Mouse (Mus musculus): Measurements from ENCODE around the gene 1700123L14Rik. TPM values are rescaled to one million over a fixed set of nuclear protein-coding genes. Genes with fewer than 3 reads are reported as not detected.
"Not testable (repeated sequence)": the region's sequence is repeated elsewhere in the genome, so short reads cannot be mapped to it uniquely, and the experiment has no call there.

Gene 1700123L14Rik
- polyA plus RNA-seq (2014; fragmentation: Nextera tagmentation; extraction: Ambion mirVana), result 0.49 and 0.60 TPM in 2 replicates

DNA sequence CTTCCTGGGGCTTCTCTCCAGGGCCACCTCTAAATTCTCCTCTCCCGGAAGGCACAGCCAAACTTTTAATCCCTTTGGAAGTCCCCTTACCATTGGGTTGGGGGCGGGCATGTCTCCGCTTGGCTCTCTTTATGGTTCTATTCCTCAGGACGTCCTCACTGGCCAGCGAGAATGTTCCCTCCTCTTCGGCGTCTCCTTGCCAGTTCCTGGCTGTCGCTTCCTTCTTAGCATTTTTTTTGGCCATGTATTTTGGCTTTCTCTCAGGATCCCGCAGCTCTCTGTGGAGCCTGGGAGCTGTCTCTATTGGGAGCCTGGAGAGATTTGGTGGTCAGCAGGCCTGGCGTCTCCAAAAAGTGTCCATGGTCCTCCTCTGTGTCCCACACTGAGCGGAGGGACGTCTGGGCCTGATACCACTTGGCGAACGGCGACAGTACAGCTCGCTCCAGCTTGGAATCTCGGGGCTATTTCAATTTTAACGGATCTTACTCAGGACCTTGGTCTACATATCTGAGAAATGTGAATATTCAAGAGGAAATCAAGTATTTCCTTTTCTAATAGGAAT lies at the start of gene 1700123L14Rik:
Gene 1700123L14Rik, minus strand, starts transcription at position 426 of the 562 bp plus-strand sequence.
- no peak within 1 kb of the TSS for H3K4me3 ChIP-seq (ENCODE audit: low read depth, low read length)
- H3K27me3 ChIP-seq (ENCODE audit: control insufficient read depth, insufficient read depth, low read length), result no peaks in the 10 kb centered on the region
- H3K36me3 ChIP-seq (ENCODE audit: control insufficient read depth, insufficient read depth, low read length), result no peaks in the 10 kb centered on the region
- 90% methylated on average over 18 of the region's 18 CpGs for WGBS
- no peak within 1 kb of the TSS for H3K9ac ChIP-seq (replicated peaks; ENCODE audit: low read depth, low read length)
- no peak within 1 kb of the TSS for H3K4me2 ChIP-seq (ENCODE audit: low read depth, low read length)
- no peaks in the 10 kb centered on the region for H3K4me1 ChIP-seq (ENCODE audit: control insufficient read depth, insufficient read depth, low read length)
- no peak within 1 kb of the TSS for H3K27ac ChIP-seq (ENCODE audit: low read depth, low read length)
- H3K9me3 ChIP-seq (ENCODE audit: control insufficient read depth, low read length), result no peaks in the 10 kb centered on the region
- ATAC-seq (ENCODE audit: low read depth), result no peak

GRCm38 (mm10) chr6:96205395-96205794 lies 39.4 kb upstream of the 1700123L14Rik start:
- Histone ChIP-seq H3K27ac (ENCODE audit: low read depth, low read length) (no peak overlapping the region), H3K27me3 (ENCODE audit: control insufficient read depth, insufficient read depth, low read length) (no peaks in the 10 kb centered on the region), H3K9me3 (ENCODE audit: control insufficient read depth, low read length) (no peaks in the 10 kb centered on the region), H3K4me2 (ENCODE audit: low read depth, low read length) (no peak overlapping the region), H3K36me3 (ENCODE audit: control insufficient read depth, insufficient read depth, low read length) (no peaks in the 10 kb centered on the region), H3K9ac (replicated peaks; ENCODE audit: low read depth, low read length) (no peak overlapping the region), H3K4me1 (ENCODE audit: control insufficient read depth, insufficient read depth, low read length) (no peaks in the 10 kb centered on the region), H3K4me3 (ENCODE audit: low read depth, low read length) (no peak overlapping the region)
- ATAC-seq (ENCODE audit: low read depth), result no peak
- 98% methylated on average over 2 of the region's 2 CpGs for WGBS

- not testable (repeated sequence) for H3K27ac ChIP-seq (ENCODE audit: low read depth, low read length)
Measured at GRCm38 (mm10) chr6:96198991-96199390, 32.9 kb upstream of the 1700123L14Rik start.

DNA sequence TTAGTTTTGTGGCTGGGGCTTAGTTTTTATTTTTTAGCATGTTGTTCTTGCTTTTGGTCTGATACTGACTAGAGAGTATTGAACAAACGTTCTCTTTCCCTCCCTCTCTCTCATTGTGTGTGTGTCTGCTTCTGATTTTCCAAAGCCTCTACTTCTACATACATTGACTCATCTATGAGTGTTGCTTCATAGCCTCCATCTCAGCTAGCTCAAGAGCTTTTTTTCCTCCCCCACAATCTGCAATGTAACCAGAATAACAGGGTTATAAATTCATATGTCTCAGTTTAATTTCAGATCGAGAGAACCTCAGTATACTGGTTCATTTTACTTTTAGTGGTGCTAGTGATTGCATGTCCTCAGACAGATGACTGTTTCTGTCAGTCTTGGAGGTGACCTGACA lies 20.5 kb upstream of the 1700123L14Rik start:
- Histone ChIP-seq H3K27ac (ENCODE audit: low read depth, low read length) (no peak overlapping the region), H3K36me3 (ENCODE audit: control insufficient read depth, insufficient read depth, low read length) (no peaks in the 10 kb centered on the region), H3K9ac (replicated peaks; ENCODE audit: low read depth, low read length) (no peak overlapping the region), H3K4me2 (ENCODE audit: low read depth, low read length) (no peak overlapping the region), H3K4me3 (ENCODE audit: low read depth, low read length) (no peak overlapping the region), H3K9me3 (ENCODE audit: control insufficient read depth, low read length) (no peaks in the 10 kb centered on the region), H3K4me1 (ENCODE audit: control insufficient read depth, insufficient read depth, low read length) (no peaks in the 10 kb centered on the region), H3K27me3 (ENCODE audit: control insufficient read depth, insufficient read depth, low read length) (no peaks in the 10 kb centered on the region)
- 79% methylated on average over 2 of the region's 2 CpGs for WGBS
- no peak for ATAC-seq (ENCODE audit: low read depth)

More at GRCm38 (mm10) chr6:96198991-96199390, 32.9 kb upstream of the 1700123L14Rik start:
- H3K4me3 ChIP-seq (ENCODE audit: low read depth, low read length); H3K4me1 ChIP-seq (ENCODE audit: control insufficient read depth, insufficient read depth, low read length); H3K36me3 ChIP-seq (ENCODE audit: control insufficient read depth, insufficient read depth, low read length); H3K9me3 ChIP-seq (ENCODE audit: control insufficient read depth, low read length); H3K4me2 ChIP-seq (ENCODE audit: low read depth, low read length); ATAC-seq (ENCODE audit: low read depth); H3K9ac ChIP-seq (replicated peaks; ENCODE audit: low read depth, low read length); H3K27me3 ChIP-seq (ENCODE audit: control insufficient read depth, insufficient read depth, low read length): not testable (repeated sequence)
- WGBS, result 89% methylated on average over 2 of the region's 2 CpGs

DNA sequence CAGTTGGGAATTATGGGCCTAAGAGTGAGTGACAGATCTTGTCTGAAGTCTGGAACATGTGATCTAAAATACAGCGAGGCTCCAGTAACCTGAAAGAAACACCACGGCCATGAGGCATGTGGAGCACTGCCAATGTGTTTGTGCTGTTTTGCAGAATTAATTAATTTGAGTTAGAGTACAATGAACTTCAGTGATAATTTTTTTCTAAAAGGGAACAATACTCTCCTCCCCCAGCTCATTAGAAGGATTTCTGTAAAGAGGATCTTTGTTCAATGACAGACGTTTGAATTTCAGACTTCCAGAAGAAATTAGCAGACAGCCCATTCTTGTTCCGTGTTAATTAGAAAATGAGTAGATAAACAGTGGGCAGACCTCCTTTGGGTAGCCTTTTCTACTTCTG lies 17.3 kb upstream of the 1700123L14Rik start:
- Histone ChIP-seq H3K4me3 (ENCODE audit: low read depth, low read length) (no peak overlapping the region), H3K27ac (ENCODE audit: low read depth, low read length) (no peak overlapping the region), H3K27me3 (ENCODE audit: control insufficient read depth, insufficient read depth, low read length) (no peaks in the 10 kb centered on the region), H3K9me3 (ENCODE audit: control insufficient read depth, low read length) (no peaks in the 10 kb centered on the region), H3K4me1 (ENCODE audit: control insufficient read depth, insufficient read depth, low read length) (no peaks in the 10 kb centered on the region), H3K36me3 (ENCODE audit: control insufficient read depth, insufficient read depth, low read length) (no peaks in the 10 kb centered on the region), H3K4me2 (ENCODE audit: low read depth, low read length) (no peak overlapping the region), H3K9ac (replicated peaks; ENCODE audit: low read depth, low read length) (no peak overlapping the region)
- WGBS, result 61% methylated on average over 4 of the region's 4 CpGs
- no peak for ATAC-seq (ENCODE audit: low read depth)

- Histone ChIP-seq H3K9me3 (ENCODE audit: control insufficient read depth, low read length) (no peaks in the 10 kb centered on the region), H3K27me3 (ENCODE audit: control insufficient read depth, insufficient read depth, low read length) (no peaks in the 10 kb centered on the region), H3K4me3 (ENCODE audit: low read depth, low read length) (no peak overlapping the region), H3K4me2 (ENCODE audit: low read depth, low read length) (no peak overlapping the region), H3K27ac (ENCODE audit: low read depth, low read length) (no peak overlapping the region), H3K9ac (replicated peaks; ENCODE audit: low read depth, low read length) (no peak overlapping the region), H3K4me1 (ENCODE audit: control insufficient read depth, insufficient read depth, low read length) (no peaks in the 10 kb centered on the region), H3K36me3 (ENCODE audit: control insufficient read depth, insufficient read depth, low read length) (no peaks in the 10 kb centered on the region)
- ATAC-seq (ENCODE audit: low read depth), result no peak
Measured at GRCm38 (mm10) chr6:96178530-96178929, 12.5 kb upstream of the 1700123L14Rik start.

DNA sequence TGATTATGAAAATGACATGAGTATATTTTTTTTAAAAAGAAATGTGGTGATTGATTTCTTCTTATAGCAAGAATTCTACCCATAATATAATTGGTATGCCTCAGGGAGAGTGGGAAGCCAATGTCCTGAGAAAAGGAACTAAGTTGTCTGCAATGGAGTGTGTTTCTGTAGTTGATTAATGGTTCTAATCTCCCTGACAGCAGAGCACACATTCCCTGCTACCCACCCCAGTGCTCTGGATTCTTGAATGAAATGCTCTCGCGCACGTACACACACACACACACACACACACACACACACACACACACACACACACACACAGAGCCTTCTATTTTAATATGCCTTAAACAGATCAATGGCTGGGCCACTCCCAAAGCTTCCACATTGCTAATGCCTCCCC lies 7.6 kb upstream of the 1700123L14Rik start:
- H3K27ac ChIP-seq (ENCODE audit: low read depth, low read length), result no peak overlapping the region
- H3K36me3 ChIP-seq (ENCODE audit: control insufficient read depth, insufficient read depth, low read length), result no peaks in the 10 kb centered on the region
- H3K4me2 ChIP-seq (ENCODE audit: low read depth, low read length), result no peak overlapping the region
- H3K4me3 ChIP-seq (ENCODE audit: low read depth, low read length), result no peak overlapping the region
- no peaks in the 10 kb centered on the region for H3K9me3 ChIP-seq (ENCODE audit: control insufficient read depth, low read length)
- H3K9ac ChIP-seq (replicated peaks; ENCODE audit: low read depth, low read length), result no peak overlapping the region
- H3K4me1 ChIP-seq (ENCODE audit: control insufficient read depth, insufficient read depth, low read length), result no peaks in the 10 kb centered on the region
- H3K27me3 ChIP-seq (ENCODE audit: control insufficient read depth, insufficient read depth, low read length), result no peaks in the 10 kb centered on the region
- WGBS, result 76% methylated on average over 3 of the region's 3 CpGs
- no peak for ATAC-seq (ENCODE audit: low read depth)

DNA sequence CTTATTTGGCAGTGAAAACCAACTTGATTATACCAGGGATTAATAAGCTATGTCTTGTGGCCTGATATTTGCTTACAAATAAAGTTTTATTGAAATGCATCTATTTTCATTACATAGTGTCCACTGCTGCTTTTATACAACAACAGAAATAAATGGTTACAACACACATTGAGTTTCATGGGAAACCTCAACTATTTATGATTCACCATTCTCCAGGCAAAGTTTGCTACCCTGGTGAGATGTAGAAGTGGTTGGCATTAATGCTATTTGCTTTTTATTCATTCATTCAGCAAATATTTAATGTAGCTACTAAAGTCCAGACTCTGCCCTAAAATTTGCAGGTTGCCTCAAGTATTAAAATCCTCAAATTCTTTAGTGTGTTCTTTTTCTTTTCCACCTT lies 988 bp upstream of the 1700123L14Rik start:
- H3K9ac ChIP-seq (replicated peaks; ENCODE audit: low read depth, low read length), result no peak overlapping the region
- no peak for ATAC-seq (ENCODE audit: low read depth)
- H3K36me3 ChIP-seq (ENCODE audit: control insufficient read depth, insufficient read depth, low read length), result no peaks in the 10 kb centered on the region
- no peaks in the 10 kb centered on the region for H3K27me3 ChIP-seq (ENCODE audit: control insufficient read depth, insufficient read depth, low read length)
- H3K27ac ChIP-seq (ENCODE audit: low read depth, low read length), result no peak overlapping the region
- H3K4me2 ChIP-seq (ENCODE audit: low read depth, low read length), result no peak overlapping the region
- no peaks in the 10 kb centered on the region for H3K9me3 ChIP-seq (ENCODE audit: control insufficient read depth, low read length)
- no peak overlapping the region for H3K4me3 ChIP-seq (ENCODE audit: low read depth, low read length)
- H3K4me1 ChIP-seq (ENCODE audit: control insufficient read depth, insufficient read depth, low read length), result no peaks in the 10 kb centered on the region

GRCm38 (mm10) chr6:96165403-96165802 lies 640 bp downstream of the 1700123L14Rik start:
- ATAC-seq (ENCODE audit: low read depth), result no peak
- no peaks in the 10 kb centered on the region for H3K27me3 ChIP-seq (ENCODE audit: control insufficient read depth, insufficient read depth, low read length)
- no peak overlapping the region for H3K4me3 ChIP-seq (ENCODE audit: low read depth, low read length)
- no peak overlapping the region for H3K4me2 ChIP-seq (ENCODE audit: low read depth, low read length)
- H3K4me1 ChIP-seq (ENCODE audit: control insufficient read depth, insufficient read depth, low read length), result no peaks in the 10 kb centered on the region
- 92% methylated on average over 13 of the region's 13 CpGs for WGBS
- no peaks in the 10 kb centered on the region for H3K36me3 ChIP-seq (ENCODE audit: control insufficient read depth, insufficient read depth, low read length)
- no peaks in the 10 kb centered on the region for H3K9me3 ChIP-seq (ENCODE audit: control insufficient read depth, low read length)
- no peak overlapping the region for H3K9ac ChIP-seq (replicated peaks; ENCODE audit: low read depth, low read length)
- H3K27ac ChIP-seq (ENCODE audit: low read depth, low read length), result no peak overlapping the region

All from neural tube, embryonic 14.5 days (tissue).